Comparison of ENCODE assay signal across 20 mouse cellular contexts in the genomic region with DNA sequence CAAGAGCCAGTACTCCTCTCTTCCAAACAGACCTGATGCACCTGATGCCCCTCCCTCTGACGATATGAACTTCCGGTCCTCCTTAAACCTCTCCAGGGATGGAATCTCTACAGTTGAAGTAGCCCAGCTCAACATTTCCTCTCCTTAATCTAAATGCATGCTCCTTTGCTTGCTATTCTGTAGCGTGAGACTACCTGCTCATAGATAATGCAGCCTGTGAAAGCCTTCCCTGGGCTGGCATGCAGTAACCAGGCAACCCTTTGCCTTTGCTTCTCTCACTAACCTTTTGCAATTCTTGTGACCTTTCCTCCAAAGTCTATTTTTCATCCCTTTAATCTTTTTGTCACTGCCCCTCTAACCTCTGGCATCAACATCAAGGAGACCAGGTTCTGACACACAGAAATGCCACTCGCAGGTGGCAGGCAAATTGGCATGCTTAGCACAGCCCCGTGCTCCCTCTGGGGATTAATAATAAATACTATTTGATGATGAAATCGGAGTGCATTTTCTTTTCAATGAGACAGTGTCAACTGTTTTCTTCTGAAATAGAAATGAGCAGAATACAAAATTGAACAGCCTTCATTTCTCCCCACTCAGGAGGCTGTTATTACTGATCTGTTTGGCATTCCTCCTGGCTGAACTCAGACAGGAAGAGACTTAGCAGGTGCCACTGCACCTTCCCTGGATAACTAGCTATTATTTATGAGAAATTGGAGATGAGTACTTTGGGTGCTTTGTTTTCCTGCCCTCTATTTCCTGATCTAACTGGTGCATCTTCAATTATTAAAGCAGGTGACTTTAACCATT.
DNase-seq lines count a peak whose midpoint lies in the region; ATAC-seq and TF ChIP-seq lines count a peak whose summit lies in the region.
"Had no signal": no experiment of that assay in that cellular context is flagged by ENCODE, and none has a peak within 500 bp of the region (broad histone marks: within the 10 kb centered on the region; RNA-seq: fewer than 3 reads in every experiment).

No protein-coding gene starts in this region.

- H3K4me1 ChIP-seq in forebrain, postnatal 0 days (ENCODE audit: insufficient read depth), result no peaks in the 10 kb centered on the region
- no peaks in the 10 kb centered on the region for H3K4me1 ChIP-seq in forebrain, embryonic 13.5 days
- H3K4me1 ChIP-seq in midbrain, embryonic 14.5 days (ENCODE audit: control insufficient read depth, insufficient read depth, low read length), result peaks cover 8% of the 10 kb centered on the region; the same call in 1 of the 2 replicates
- no peaks in the 10 kb centered on the region for H3K4me1 ChIP-seq in midbrain, embryonic 10.5 days
- no peaks in the 10 kb centered on the region for H3K4me1 ChIP-seq in hindbrain, embryonic 16.5 days (ENCODE audit: control insufficient read depth, insufficient read depth, low read depth, low read length)
- H3K4me1 ChIP-seq: embryonic facial prominence, embryonic 12.5 days; heart, embryonic 12.5 days had no signal

- no peak overlapping the region for H3K4me2 ChIP-seq in forebrain, postnatal 0 days (ENCODE audit: low read depth)
- H3K4me2 ChIP-seq in forebrain, embryonic 13.5 days, result no peak overlapping the region
- H3K4me2 ChIP-seq in midbrain, embryonic 14.5 days (ENCODE audit: low read length), result no peak overlapping the region
- H3K4me2 ChIP-seq in hindbrain, embryonic 16.5 days (ENCODE audit: low read length), result no peak overlapping the region
- H3K4me2 ChIP-seq: embryonic facial prominence, embryonic 12.5 days; heart, embryonic 12.5 days; hindbrain, embryonic 15.5 days had no signal

- H3K27me3 ChIP-seq in forebrain, postnatal 0 days (ENCODE audit: insufficient read depth, low read length), result no peaks in the 10 kb centered on the region
- H3K27me3 ChIP-seq in forebrain, embryonic 13.5 days, result no peaks in the 10 kb centered on the region
- no peaks in the 10 kb centered on the region for H3K27me3 ChIP-seq in midbrain, embryonic 14.5 days (ENCODE audit: control insufficient read depth, insufficient read depth, low read length)
- H3K27me3 ChIP-seq in midbrain, embryonic 10.5 days (ENCODE audit: low read depth, poor library complexity, severe bottlenecking), result no peaks in the 10 kb centered on the region; the same call in 1 of the 2 replicates
- no peaks in the 10 kb centered on the region for H3K27me3 ChIP-seq in hindbrain, embryonic 16.5 days (replicated peaks; ENCODE audit: control insufficient read depth, insufficient read depth, low read length)
- H3K27me3 ChIP-seq: embryonic facial prominence, embryonic 12.5 days; heart, embryonic 12.5 days; hindbrain, embryonic 15.5 days had no signal

- no peak for TF ChIP-seq POLR2A in brain, embryonic 14.5 days (IDR thresholded peaks at IDR 0.05; ENCODE audit: borderline replicate concordance, extremely low read depth, insufficient read depth, insufficient read length, poor library complexity, severe bottlenecking)

- H3K4me3 ChIP-seq in forebrain, postnatal 0 days (ENCODE audit: low read depth, low read length), result no peak overlapping the region
- H3K4me3 ChIP-seq in forebrain, embryonic 13.5 days, result no peak overlapping the region
- no peak overlapping the region for H3K4me3 ChIP-seq in midbrain, embryonic 14.5 days (replicated peaks; ENCODE audit: low read depth, low read length)
- H3K4me3 ChIP-seq in midbrain, embryonic 10.5 days, result no peak overlapping the region
- no peak overlapping the region for H3K4me3 ChIP-seq in hindbrain, embryonic 16.5 days (ENCODE audit: low read length)
- H3K4me3 ChIP-seq: embryonic facial prominence, embryonic 12.5 days; heart, adult 2 months; heart, embryonic 12.5 days; hindbrain, embryonic 15.5 days had no signal

- TF ChIP-seq CTCF in forebrain, postnatal 0 days (IDR thresholded peaks at IDR 0.05; ENCODE audit: low read depth), result no peak
- no peak for TF ChIP-seq CTCF in brain, embryonic 14.5 days (IDR thresholded peaks at IDR 0.05; ENCODE audit: borderline replicate concordance, extremely low read depth, insufficient read depth, insufficient read length)

- 68% methylated on average over 6 of the region's 6 CpGs for WGBS in forebrain, postnatal 0 days
- 81% methylated on average over 6 of the region's 6 CpGs for WGBS in forebrain, embryonic 13.5 days
- 61% methylated on average over 6 of the region's 6 CpGs for WGBS in midbrain, embryonic 14.5 days
- WGBS in midbrain, embryonic 10.5 days, result 87% methylated on average over 6 of the region's 6 CpGs
- 72% methylated on average over 6 of the region's 6 CpGs for WGBS in hindbrain, embryonic 16.5 days

- ATAC-seq in forebrain, postnatal 0 days, result peak; percentile 42; the same call in 1 of the 2 replicates
- ATAC-seq in forebrain, embryonic 13.5 days, result no peak
- no peak; the same call in 1 of the 2 replicates for ATAC-seq in midbrain, embryonic 14.5 days (ENCODE audit: low FRiP score, low TSS enrichment)
- ATAC-seq in hindbrain, embryonic 16.5 days, result no peak
- ATAC-seq: CD4-positive, CD25-positive, alpha-beta regulatory T cell, adult 4 months; forebrain, embryonic 16.5 days; inflammation-experienced regulatory T-cells, adult 6 months; intestine, postnatal 0 days had no signal

- H3K36me3 ChIP-seq in forebrain, postnatal 0 days (ENCODE audit: insufficient read depth), result no peaks in the 10 kb centered on the region
- H3K36me3 ChIP-seq in forebrain, embryonic 13.5 days (ENCODE audit: poor library complexity, severe bottlenecking), result no peaks in the 10 kb centered on the region
- H3K36me3 ChIP-seq in midbrain, embryonic 14.5 days (ENCODE audit: control insufficient read depth, insufficient read depth, low read length), result no peaks in the 10 kb centered on the region
- H3K36me3 ChIP-seq in midbrain, embryonic 10.5 days, result no peaks in the 10 kb centered on the region
- no peaks in the 10 kb centered on the region for H3K36me3 ChIP-seq in hindbrain, embryonic 16.5 days (ENCODE audit: control insufficient read depth, insufficient read depth, low read length)
- H3K36me3 ChIP-seq: embryonic facial prominence, embryonic 12.5 days; G1E; heart, embryonic 12.5 days; hindbrain, embryonic 15.5 days had no signal

- H3K9me3 ChIP-seq in forebrain, postnatal 0 days (ENCODE audit: low read length), result no peaks in the 10 kb centered on the region
- no peaks in the 10 kb centered on the region for H3K9me3 ChIP-seq in forebrain, embryonic 13.5 days (replicated peaks)
- H3K9me3 ChIP-seq in midbrain, embryonic 14.5 days (ENCODE audit: control insufficient read depth, low read length), result no peaks in the 10 kb centered on the region
- H3K9me3 ChIP-seq in midbrain, embryonic 10.5 days (replicated peaks), result no peaks in the 10 kb centered on the region
- no peaks in the 10 kb centered on the region for H3K9me3 ChIP-seq in hindbrain, embryonic 16.5 days (ENCODE audit: control insufficient read depth, low read length)
- H3K9me3 ChIP-seq: embryonic facial prominence, embryonic 12.5 days; heart, embryonic 12.5 days; hindbrain, embryonic 15.5 days had no signal

- H3K9ac ChIP-seq in forebrain, postnatal 0 days, result 0 out of 2 replicates have a peak overlapping the region, but pooled peaks have one; percentile 3
- H3K9ac ChIP-seq in forebrain, embryonic 13.5 days, result no peak overlapping the region
- H3K9ac ChIP-seq in midbrain, embryonic 14.5 days (replicated peaks; ENCODE audit: low read length), result no peak overlapping the region
- no peak overlapping the region for H3K9ac ChIP-seq in hindbrain, embryonic 16.5 days (ENCODE audit: low read depth, low read length)
- H3K9ac ChIP-seq: embryonic facial prominence, embryonic 12.5 days; heart, embryonic 12.5 days; hindbrain, embryonic 15.5 days had no signal

- no peak for DNase-seq in forebrain, postnatal 0 days
- DNase-seq in midbrain, embryonic 14.5 days, result peak; percentile 61
- no peak for DNase-seq in midbrain, embryonic 10.5 days (ENCODE audit: low spot score)
- peak; percentile 51 for DNase-seq in brain, embryonic 14.5 days (ENCODE audit: low read depth)
- no peak for DNase-seq in testis, postnatal 14 days (ENCODE audit: low spot score)
- DNase-seq: cerebellum, adult 11-12 months; cerebellum, adult 9-10 months; cerebellum, postnatal 25 days; gastrocnemius, postnatal 14 days; heart, adult 2 months had no signal

- no peak overlapping the region for H3K27ac ChIP-seq in forebrain, postnatal 0 days (ENCODE audit: low read depth, low read length)
- H3K27ac ChIP-seq in forebrain, embryonic 13.5 days, result no peak overlapping the region
- H3K27ac ChIP-seq in midbrain, embryonic 14.5 days (replicated peaks; ENCODE audit: low read depth, low read length), result peak overlapping the region; percentile 55
- no peak overlapping the region for H3K27ac ChIP-seq in midbrain, embryonic 10.5 days (replicated peaks)
- no peak overlapping the region for H3K27ac ChIP-seq in hindbrain, embryonic 16.5 days (ENCODE audit: low read depth, low read length)
- H3K27ac ChIP-seq: embryonic facial prominence, embryonic 12.5 days; heart, adult 2 months; hindbrain, embryonic 15.5 days had no signal

Comparison
In these comparisons a context has a peak if more than half of its experiments do, and no peak if none do; other contexts are left out.
1. DNase-seq: peak in midbrain, embryonic 14.5 days (single experiment) and brain, embryonic 14.5 days (single experiment); none in forebrain, postnatal 0 days (single experiment), midbrain, embryonic 10.5 days (single experiment) and testis, postnatal 14 days (single experiment).